Mouse (Mus musculus): ENCODE data around the gene Ankmy1.

Ankmy1 gene

DNA sequence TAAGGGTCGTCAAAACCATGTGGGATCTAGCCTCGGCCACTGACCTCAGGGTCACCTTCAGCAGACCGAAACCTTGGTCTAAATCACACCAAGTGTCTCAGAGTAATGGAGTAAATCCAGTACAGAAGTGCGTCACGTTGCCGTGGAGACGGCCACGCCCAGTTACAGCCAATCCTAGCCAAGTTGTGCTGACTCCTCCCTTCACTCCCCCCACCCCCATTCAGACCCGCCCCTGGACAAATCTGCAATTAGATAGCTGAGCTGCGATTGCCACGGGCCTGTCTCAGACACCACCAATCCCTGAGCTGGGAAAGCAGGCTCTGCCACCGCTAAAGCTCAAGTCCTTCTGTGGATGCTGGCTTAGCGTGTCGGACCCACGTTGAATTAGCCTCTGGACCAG is at the start of gene Ankmy1:
Ankmy1 (minus strand) TSS at position 121 of the 400 bp plus-strand sequence.
- no peak for DNase-seq (ENCODE audit: low spot score)

DNA sequence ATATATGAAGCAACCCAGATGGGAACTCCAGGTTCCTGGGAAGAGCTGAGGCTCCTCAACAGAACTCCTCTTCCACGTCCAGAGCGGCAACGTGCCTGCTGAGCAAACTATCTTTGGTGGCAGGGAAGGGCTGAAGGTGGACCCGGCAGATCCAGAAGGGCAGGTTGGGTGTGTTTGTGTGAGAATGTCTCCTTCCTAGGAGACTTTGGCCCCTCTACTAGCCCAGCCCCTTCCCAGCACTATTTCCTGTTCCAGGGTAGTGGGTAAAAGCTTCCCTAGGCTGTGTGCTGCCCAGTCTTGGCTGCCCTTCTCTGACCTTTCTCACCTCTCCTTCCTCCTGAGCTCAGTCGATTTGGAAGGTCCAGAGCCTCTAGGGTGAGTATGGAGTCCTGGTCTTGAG is 47.9 kb upstream of the Ankmy1 start, which contains the start of gene Gpr35:
Gpr35 (plus strand) TSS at position 259 of the 400 bp plus-strand sequence.
- DNase-seq (ENCODE audit: low spot score), result no peak

DNA sequence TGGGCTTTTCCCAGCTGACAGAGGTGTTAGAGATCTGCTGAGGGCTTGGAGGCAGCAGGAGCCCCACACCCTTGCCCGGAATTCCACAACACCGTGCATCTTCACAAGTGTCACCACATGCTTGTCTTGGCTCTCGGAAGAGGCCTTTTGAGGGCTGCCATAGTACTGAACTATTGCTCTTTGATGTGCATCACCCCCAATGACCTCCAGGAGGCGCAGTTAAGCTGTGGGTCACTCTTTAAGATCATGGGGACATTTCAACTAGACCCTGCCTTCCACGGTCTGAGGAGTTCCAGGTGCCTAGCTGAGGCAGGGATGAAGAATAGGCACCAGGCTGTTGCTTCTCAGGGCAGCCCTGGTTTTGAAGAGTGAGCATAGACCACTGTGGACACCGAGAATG is 46.7 kb upstream of the Ankmy1 start:
- no peak for DNase-seq (ENCODE audit: low spot score)

DNA sequence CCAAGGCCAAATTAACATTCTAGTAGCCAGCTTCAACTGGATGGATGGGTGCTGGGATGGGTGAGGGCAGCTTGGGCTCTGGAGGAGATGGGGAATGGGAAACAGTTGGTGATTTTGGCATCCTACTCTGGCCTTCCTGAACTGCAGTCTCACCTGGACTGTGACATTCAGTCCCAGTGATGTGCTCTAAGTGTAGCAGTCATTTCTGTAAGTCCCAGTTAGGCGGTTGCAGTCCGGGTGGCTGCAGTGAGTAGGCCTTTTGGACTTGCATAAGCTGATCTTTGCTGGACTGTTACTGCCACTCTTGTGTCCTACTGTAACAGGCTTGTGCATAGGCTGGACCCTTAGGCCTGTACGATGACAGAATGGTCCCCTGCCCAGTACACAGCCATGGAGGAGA is 45.3 kb upstream of the Ankmy1 start:
- DNase-seq (ENCODE audit: low spot score), result no peak

DNA sequence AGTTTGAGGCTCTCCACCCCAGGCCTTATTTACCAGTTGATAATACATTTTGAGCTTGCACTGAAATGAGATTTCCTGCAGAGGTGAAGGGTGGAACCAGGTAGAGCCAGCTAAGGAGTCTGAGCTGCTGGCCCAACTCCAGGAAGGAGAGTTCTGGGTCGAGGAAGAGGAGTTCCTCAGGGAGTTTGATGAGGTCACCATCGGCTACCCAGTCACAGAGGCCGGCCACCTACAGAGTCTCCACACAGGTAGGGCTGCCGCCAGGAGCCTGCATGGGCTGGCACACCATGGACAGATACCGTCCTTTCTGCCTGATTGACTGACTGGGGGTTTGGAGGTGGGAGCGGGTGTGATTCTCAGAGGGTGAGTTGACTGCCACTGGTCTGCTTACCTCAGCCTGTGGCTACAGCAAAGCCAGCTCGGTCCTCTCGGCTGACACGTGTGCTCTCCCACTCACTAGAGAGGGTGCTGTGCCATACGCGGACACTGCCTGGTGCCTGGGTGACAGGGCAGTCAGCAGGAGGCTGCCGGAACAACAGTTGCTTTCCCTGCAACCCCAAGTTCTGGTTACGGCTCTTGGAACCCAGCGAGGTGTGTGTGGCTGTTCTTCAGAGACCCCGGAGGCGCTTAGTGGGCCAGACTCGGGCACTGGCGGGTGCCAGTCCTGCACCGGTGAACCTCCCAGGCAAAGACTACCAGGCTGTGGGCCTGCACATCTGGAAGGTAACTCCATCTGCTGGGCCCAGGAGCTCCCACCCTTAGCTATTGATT is 40.7 kb upstream of the Ankmy1 start:
- DNase-seq (ENCODE audit: low spot score), result no peak

DNA sequence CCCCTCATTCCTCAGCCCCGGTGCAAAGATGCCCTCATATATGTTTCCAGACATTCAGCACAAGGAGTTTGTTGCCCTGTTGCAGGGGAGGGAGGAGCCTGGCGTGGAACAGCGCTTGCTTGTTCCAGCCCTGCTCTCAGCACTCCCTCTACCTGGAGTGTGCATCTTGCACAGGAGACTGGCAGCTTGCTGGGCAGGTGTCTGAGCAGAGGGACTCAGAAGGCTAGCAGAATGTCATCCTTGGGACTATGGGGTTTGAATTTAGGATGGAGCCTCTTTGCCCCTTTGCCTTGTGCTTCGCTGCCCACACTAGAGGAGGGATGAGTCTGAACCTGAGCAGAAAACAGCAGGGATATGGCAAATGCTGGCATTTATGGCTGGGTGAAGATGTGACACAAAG is 37.0 kb upstream of the Ankmy1 start:
- DNase-seq (ENCODE audit: low spot score), result no peak

DNA sequence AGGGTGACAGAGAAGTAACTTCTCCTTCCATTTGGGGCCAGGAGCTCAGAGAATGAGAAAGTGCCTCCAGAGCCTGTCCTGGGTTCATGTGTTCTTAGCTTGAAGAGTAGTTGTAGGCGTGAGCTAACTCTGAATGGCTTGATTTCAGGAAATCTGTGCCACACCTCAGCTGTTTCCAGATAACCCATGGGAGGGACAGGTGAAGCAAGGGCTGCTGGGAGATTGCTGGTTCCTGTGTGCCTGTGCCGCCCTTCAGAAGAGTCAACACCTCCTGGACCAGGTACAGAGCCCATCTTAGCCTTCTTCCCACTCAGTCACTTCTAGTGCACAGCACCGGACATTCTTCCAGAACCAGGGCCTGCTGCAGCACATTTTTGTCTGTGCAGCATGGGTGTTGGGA is 35.1 kb upstream of the Ankmy1 start:
- no peak for DNase-seq (ENCODE audit: low spot score)

DNA sequence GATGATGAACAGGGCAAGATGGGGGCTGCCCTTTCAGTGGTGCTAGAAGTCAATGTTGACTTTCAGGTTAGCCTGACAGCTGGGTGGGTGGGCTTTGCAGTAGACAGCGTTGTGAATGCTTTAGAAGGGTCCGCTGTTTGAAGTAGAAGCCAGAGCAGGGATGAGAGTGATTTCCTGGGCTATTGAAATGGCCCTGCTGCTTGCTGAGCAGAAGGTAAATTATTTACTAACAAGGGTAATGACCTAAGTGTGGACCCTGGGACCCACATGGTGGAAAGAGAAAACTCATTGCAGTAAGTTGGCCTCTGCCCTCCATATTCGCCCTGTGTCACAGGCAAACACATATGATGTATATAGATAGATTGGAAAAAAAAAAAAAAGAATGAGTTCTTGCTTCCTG is 33.8 kb upstream of the Ankmy1 start:
- DNase-seq (ENCODE audit: low spot score), result no peak

DNA sequence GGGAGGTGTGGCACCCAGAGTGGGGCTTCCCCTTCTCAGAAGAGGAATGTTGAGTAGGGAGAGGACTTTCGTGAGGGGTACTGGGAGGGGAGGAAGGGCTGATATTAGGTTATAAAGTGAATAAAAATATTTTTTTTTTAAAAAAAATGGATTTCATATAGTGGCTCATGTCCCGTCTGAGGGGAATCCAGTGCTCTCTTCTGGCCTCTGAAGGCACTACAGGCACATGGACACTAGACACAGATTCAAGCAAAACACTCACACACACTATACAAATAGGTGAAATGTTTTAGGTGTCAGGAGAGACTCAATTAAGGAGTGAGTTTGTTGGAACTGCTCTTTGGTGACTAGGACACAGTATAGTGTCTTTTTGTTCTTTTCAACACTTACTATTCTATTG is 33.3 kb upstream of the Ankmy1 start:
- no peak for DNase-seq (ENCODE audit: low spot score)

DNA sequence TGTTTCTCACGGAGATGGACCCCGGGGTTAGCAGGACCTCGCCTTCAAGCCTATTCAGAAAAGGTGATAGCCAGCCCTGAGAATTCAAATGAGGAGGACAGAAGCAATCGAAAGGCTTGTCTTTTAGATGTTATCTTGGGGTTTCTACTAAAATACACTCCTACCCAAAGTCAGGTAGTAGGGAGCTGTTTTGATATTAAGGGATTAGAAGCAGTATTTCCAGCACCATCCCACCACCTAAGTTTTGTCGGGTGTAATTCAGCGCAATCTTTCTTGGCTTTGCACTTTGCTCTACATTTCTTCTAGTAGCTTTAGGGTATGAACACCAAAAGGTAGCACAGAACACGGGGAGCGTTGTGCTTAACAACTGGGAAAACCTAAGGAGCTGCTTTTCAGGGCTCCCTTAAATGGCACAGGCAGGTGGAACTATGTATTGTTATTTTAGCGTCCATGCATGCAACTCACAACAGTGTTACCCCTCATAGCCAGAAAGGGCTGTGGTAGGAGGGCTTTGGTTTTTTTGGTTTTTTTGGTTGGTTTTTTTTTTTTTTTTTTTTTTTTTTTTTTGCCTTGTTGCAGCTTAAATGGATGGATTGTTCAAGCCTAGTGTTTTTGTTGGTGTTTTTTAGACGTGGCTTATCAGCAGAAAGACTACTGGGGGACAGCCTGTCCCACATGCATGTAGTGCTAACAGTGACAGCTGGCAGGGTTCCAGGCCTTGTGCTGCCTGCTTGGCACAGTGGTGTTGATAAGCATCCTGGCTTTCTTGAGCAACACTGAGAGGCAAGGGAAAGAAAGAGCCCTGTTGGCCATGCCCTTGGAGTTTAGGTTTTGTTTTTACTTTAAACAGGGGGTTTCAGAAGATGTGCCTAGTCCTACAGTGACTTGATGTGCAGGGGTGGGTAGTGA is 32.6 kb upstream of the Ankmy1 start:
- DNase-seq (ENCODE audit: low spot score), result no peak

DNA sequence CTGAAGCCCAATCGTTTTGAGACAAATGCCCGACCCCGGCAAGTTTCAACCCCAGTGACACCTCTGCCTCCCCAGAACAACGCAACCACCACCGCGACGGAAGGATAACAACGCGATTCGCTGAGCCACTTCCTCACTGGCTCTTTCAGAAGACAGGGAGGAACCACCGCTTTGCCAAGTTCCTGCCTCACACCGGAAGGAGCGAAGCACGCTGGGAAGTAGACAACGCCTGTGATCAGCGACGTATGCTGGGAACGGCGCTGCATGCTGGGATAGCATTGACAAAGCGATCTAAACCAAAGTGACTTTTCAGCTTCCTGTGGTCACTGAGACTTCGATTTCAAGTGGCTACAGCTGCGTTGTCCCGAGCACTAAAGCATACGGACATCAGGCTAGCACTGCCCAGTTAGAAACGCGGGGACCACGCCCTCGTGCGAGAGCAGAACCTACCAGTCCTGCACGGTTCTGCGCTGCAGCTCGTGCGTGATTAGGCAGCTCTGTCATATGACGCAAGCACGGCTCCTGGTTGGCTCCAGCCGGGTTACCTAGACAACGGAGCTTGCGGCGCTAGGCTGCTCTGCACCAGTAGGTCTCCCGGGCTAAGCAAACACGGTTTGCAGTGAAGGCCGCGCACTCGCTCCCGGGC is 31.6 kb upstream of the Ankmy1 start, which contains the start of gene Capn10:
Capn10 (plus strand) TSS at position 195 of the 646 bp plus-strand sequence.
- DNase-seq (ENCODE audit: low spot score), result peak; percentile 85

DNA sequence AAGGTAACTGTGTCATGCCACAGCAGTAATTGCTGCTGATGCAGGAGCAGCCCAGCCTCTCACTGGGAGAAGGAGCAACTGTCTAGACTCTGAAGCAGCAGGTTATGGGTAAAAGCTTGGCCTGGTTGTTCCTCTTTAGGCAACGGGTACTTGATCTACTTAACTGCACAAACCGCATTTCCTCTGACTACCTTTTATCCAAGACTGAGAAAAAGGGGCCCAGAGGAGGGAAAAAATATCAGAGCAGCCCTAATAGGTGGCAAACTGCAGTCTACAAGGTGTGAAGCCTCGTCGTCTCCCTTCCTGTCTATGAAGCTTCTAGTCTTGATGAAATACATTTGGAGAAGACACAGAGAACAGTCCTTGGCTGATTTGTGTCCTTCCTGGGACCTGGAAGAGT is 30.9 kb upstream of the Ankmy1 start:
- DNase-seq (ENCODE audit: low spot score), result no peak

DNA sequence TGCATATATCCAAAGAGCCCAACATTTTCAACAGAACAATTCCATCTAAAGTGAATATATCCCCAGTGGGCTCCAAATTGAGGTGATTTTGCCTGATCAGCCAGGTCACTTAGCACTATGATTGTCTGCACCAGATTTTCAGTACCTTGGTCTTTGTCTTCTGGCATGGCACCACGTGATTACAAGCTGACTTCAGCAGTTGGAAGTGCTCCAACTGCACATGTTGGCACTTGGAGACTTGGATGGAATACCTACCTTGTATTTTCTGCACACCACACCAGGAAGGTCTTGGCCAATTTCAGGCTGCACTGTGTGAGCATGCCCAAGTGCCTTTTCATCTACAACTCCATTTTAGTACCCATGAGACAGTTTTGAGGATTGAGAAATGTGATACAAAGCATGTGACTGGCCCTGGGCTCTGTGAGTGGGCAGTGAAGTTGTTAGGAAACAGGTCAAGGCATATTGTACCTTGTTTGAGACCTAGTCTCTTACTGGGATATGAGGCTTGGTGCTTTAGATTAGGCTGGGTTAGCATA is 27.5 kb upstream of the Ankmy1 start:
- no peak for DNase-seq (ENCODE audit: low spot score)

DNA sequence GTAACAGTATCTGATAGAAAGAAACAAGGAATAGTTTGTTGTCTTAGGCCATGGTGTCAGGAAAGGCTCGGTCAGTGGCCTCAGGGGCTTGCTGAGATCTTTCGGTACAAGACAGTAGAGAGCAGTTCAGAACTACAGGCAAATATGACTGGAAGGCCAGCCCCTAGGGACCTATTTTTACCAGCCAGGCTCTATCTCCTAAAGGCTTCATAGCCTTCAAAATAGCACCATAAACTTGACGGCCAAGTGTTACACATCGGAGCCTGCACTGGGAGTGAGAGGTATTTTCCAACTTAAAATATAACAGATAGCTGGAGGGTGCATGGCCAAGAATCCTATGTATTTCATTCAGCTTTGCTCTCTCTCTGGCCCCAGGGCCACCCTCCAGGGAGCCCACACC is 18.8 kb upstream of the Ankmy1 start:
- no peak for DNase-seq (ENCODE audit: low spot score)

DNA sequence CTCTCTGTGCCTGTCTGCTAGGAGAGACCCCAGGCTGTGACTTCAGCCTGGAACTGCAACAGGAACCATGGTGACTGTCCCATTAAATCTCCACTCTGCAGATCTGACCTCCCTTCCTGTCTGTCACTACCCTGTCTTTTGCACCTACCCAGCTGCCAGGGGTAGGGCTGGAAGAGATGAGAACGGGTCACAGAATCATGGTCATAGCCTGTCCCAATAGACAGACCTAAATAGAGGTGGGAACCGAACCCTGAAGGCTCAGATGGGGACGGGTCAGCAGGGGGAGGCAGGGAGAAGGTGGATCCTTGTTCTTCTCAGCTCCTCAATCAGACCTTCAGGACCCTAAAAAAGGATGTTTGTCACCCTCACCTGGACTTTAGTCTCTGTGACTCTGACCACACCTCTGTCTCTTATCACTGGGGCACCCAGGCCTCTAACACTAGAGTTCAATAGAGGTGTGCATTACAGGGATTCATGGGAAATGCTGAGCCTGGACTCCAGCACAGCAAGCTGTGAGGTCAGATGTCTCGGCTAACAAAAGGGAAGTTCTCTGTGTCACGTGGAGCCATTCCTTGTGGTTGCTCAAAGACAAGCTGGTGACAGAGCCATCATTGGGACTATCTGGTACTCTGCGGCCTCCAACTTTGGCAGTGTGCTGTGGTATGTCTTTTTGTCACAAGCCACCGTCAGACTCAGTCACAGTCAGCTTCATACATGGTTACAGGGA is 17.9 kb upstream of the Ankmy1 start:
- no peak for DNase-seq (ENCODE audit: low spot score)

DNA sequence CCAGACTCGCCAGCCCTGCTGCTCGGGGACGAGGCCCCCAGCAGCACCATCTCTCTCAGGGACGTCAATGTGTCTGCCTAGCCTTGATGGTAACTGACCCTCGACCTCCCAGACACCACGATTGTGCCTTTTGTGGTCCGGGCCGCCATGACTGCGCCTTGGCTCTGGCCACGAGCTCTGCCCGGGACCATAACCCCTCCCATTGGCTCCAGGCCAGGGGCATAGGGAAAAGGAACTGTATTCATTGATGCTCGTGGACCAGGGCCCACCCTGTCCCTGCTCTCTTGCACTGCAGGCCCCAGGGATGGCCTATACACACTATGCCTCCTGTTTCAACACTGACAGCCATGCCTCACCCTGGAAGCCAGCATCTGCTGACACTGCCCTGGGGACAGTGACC is 17.1 kb upstream of the Ankmy1 start:
- no peak for DNase-seq (ENCODE audit: low spot score)

DNA sequence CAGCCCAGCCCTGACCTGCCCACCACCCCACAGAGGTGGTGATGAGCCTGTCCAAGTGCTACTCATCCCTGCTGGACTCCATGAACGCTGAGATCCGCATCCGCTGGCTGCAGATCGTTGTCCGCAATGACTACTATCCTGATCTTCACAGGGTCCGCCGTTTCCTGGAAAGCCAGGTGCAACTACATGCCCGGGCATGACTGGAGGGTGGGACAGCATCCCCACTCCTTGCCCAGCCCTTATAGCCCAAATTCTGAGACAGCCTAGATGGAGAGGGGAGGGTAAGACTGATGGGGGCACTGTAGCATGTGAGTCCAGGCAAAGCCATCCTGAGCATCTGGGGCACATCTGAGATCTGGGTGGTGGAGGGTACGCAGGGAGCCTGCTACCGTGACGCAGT is 16.4 kb upstream of the Ankmy1 start:
- DNase-seq (ENCODE audit: low spot score), result no peak

DNA sequence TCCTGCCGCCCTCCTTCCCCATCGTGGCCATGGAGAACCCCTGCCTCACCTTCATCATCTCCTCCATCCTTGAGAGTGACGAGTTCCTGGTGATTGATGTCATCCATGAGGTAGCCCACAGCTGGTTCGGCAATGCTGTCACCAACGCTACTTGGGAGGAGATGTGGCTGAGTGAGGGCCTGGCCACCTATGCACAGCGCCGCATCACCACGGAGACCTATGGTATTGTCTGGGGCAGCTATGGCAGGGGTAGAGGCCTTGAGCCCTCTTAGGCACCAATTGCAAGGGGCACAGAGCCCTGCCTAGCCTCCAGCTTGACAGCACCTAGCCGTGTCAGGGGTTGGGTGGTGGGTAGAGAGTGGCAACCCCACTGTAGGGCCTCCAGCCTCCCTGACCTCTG is 14.0 kb upstream of the Ankmy1 start:
- no peak for DNase-seq (ENCODE audit: low spot score)

DNA sequence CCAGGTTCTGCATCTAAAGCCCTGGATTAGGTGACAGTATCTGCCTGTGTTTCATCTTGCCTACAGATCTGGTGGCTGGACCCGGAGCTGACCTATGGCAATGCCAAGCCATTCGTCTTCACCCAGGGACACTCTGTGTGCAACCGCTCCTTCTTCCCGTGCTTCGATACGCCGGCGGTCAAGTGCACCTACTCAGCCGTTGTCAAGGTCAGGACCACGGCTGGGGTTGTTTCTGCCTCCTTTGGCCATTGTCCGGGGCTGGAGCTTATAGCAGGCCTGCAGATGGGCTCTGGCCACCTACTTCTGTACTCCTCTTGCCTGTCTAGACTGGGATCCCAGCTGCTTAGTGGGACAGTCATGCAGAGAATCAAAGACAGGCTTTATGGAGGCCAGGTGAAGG is 12.3 kb upstream of the Ankmy1 start:
- DNase-seq (ENCODE audit: low spot score), result no peak

DNA sequence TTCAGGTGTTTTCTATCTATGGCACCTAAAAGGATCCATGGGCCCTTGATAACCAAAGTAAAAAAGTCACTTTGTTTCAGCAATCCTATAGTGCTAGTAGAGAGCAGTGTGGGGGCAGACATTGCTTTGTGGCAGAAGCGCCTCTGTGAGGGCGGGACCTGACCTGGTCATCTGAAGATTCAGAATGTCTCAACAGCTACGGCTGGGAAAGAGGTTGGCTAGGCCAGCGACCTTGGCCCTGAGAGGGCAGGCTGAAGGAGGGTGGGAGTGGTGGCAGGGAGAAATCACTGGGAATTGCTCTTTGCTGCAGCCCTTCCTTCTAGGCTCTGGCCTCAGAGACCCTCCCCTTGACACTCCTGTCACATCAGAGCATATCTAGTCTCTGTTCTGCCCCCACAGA is 11.5 kb upstream of the Ankmy1 start:
- no peak for DNase-seq (ENCODE audit: low spot score)

DNA sequence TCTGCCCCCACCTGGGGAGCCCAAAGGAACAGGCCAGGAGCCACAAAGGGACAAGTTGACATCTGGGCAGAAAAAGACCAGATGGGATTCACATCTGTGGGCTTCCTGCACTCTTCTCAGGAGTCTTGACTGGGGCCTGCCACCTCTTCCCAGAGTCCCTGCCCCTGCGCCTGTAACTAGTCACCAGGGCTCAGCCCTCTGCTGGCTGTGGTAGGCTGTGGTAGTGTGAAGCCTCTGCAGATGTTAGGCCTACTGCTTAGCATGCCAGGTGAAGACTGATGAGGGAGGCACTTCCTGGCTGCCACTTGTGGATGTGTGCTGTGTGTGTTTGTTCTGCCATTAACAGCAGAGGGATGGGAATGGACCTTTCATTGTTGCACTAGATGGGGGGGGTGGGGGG is 9.6 kb upstream of the Ankmy1 start:
- DNase-seq (ENCODE audit: low spot score), result no peak

DNA sequence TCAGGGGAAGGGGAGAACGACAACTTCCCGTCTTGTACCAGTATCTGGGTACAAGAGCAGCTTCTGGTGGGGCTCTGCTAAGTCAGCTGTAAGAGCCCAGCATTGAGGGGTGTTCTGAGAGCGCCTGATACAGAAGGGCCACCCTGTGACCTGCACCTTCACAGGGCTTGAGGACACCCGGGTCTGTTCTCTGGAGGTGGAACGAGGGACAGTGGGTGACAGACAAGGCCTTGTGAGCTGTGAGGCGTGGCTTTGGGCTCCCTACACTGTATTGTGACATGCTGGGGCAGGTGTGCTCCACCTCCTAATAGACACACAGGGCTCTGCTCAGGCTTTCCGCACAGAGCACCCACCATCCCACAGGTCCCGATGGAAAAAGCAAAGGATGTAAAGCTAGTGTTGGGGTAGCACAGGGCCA is 9.0 kb upstream of the Ankmy1 start:
- DNase-seq (ENCODE audit: low spot score), result no peak

Data from ovary, postnatal 10 days (tissue).